In the genomic region with DNA sequence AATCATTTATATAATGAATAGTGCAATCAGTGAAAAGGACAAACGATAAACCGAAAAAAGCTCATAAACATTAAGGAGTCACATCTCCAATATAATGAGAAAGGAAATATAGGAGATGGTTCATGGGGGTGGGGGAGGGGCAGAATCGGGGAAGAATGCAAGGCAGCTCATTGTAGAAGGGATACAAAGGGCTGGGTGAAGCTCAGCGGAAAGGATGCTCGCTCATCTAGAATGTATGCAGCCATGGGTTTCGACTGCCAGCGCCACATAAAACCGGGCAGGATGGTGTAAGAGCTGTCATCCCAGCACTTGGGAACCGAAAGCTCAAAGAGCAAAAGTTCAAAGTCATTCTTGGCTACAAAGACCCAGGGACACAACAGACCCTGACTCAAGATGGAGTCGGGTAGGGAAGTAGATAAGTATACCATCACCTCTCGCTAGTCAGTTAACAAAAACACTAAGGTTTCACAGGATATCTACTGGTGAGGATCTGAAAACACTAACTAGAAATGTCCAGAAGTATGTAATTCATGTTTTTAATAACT, we compare ENCODE assay signal across 20 mouse cellular contexts. TPM values are rescaled to one million over a fixed set of nuclear protein-coding genes. Genes with fewer than 3 reads are reported as not detected.
DNase-seq lines count a peak whose midpoint lies in the region; ATAC-seq lines count a peak whose summit lies in the region.
"Had no signal": no experiment of that assay in that cellular context is flagged by ENCODE, and none has a peak within 500 bp of the region (broad histone marks: within the 10 kb centered on the region; RNA-seq: fewer than 3 reads in every experiment).

No protein-coding gene starts in this region.

- no peak overlapping the region for H3K27ac ChIP-seq in embryonic facial prominence, embryonic 14.5 days (replicated peaks; ENCODE audit: low read depth, low read length)
- no peak overlapping the region for H3K27ac ChIP-seq in embryonic facial prominence, embryonic 10.5 days (replicated peaks)
- H3K27ac ChIP-seq in neural tube, embryonic 14.5 days (ENCODE audit: low read depth, low read length): no peak overlapping the region
- no peak overlapping the region for H3K27ac ChIP-seq in kidney, embryonic 15.5 days
- H3K27ac ChIP-seq: heart, embryonic 10.5 days; liver, embryonic 12.5 days; stomach, postnatal 0 days had no signal

- no peak overlapping the region for H3K4me3 ChIP-seq in embryonic facial prominence, embryonic 14.5 days (ENCODE audit: low read depth, low read length)
- H3K4me3 ChIP-seq in embryonic facial prominence, embryonic 10.5 days: no peak overlapping the region
- H3K4me3 ChIP-seq in neural tube, embryonic 14.5 days (ENCODE audit: low read depth, low read length): no peak overlapping the region
- no peak overlapping the region for H3K4me3 ChIP-seq in kidney, embryonic 15.5 days (replicated peaks)
- H3K4me3 ChIP-seq: heart, embryonic 10.5 days; liver, embryonic 12.5 days; lung, embryonic 15.5 days had no signal

- no peaks in the 10 kb centered on the region for H3K9me3 ChIP-seq in embryonic facial prominence, embryonic 14.5 days (ENCODE audit: control insufficient read depth, low read length)
- H3K9me3 ChIP-seq in embryonic facial prominence, embryonic 10.5 days: no peaks in the 10 kb centered on the region
- H3K9me3 ChIP-seq in neural tube, embryonic 14.5 days (ENCODE audit: control insufficient read depth, low read length): no peaks in the 10 kb centered on the region
- H3K9me3 ChIP-seq in kidney, embryonic 15.5 days (replicated peaks): no peaks in the 10 kb centered on the region
- H3K9me3 ChIP-seq: heart, embryonic 10.5 days; liver, embryonic 12.5 days; lung, embryonic 15.5 days had no signal

- no peak overlapping the region for H3K4me2 ChIP-seq in embryonic facial prominence, embryonic 14.5 days (ENCODE audit: low read depth, low read length)
- peak overlapping the region; percentile 27; the same call in 1 of the 2 replicates for H3K4me2 ChIP-seq in neural tube, embryonic 14.5 days (ENCODE audit: low read depth, low read length)
- no peak overlapping the region for H3K4me2 ChIP-seq in kidney, embryonic 15.5 days
- H3K4me2 ChIP-seq: liver, embryonic 12.5 days; lung, embryonic 15.5 days had no signal

- H3K4me1 ChIP-seq in embryonic facial prominence, embryonic 14.5 days (ENCODE audit: control insufficient read depth, insufficient read depth, low read length): peaks cover 18% of the 10 kb centered on the region
- peaks cover 17% of the 10 kb centered on the region for H3K4me1 ChIP-seq in embryonic facial prominence, embryonic 10.5 days
- H3K4me1 ChIP-seq in neural tube, embryonic 14.5 days (ENCODE audit: control insufficient read depth, insufficient read depth, low read length): peaks cover 8% of the 10 kb centered on the region
- no peaks in the 10 kb centered on the region for H3K4me1 ChIP-seq in kidney, embryonic 15.5 days
- H3K4me1 ChIP-seq: liver, embryonic 12.5 days had no signal

- 67% methylated on average over 11 of the region's 11 CpGs for WGBS in embryonic facial prominence, embryonic 14.5 days
- WGBS in embryonic facial prominence, embryonic 10.5 days: 77% methylated on average over 11 of the region's 11 CpGs
- WGBS in neural tube, embryonic 14.5 days: 30% methylated on average over 11 of the region's 11 CpGs
- WGBS in kidney, embryonic 15.5 days: 80% methylated on average over 11 of the region's 11 CpGs

- no peak for ATAC-seq in embryonic facial prominence, embryonic 14.5 days (ENCODE audit: low read depth)
- ATAC-seq in neural tube, embryonic 14.5 days (ENCODE audit: low read depth): peak; percentile 49; the same call in 1 of the 2 replicates
- no peak for ATAC-seq in kidney, embryonic 15.5 days (replicated peaks; ENCODE audit: low FRiP score)
- ATAC-seq: intestine, embryonic 16.5 days; liver, embryonic 12.5 days; Patski had no signal

- H3K36me3 ChIP-seq in embryonic facial prominence, embryonic 14.5 days (ENCODE audit: control insufficient read depth, insufficient read depth, low read length): no peaks in the 10 kb centered on the region
- H3K36me3 ChIP-seq in embryonic facial prominence, embryonic 10.5 days (replicated peaks): no peaks in the 10 kb centered on the region
- no peaks in the 10 kb centered on the region for H3K36me3 ChIP-seq in neural tube, embryonic 14.5 days (ENCODE audit: control insufficient read depth, insufficient read depth, low read length)
- H3K36me3 ChIP-seq in kidney, embryonic 15.5 days: no peaks in the 10 kb centered on the region
- H3K36me3 ChIP-seq: heart, embryonic 10.5 days; liver, embryonic 12.5 days; lung, embryonic 15.5 days had no signal

- H3K27me3 ChIP-seq in embryonic facial prominence, embryonic 14.5 days (replicated peaks; ENCODE audit: control insufficient read depth, insufficient read depth, low read length): no peaks in the 10 kb centered on the region
- no peaks in the 10 kb centered on the region for H3K27me3 ChIP-seq in embryonic facial prominence, embryonic 10.5 days (replicated peaks; ENCODE audit: low read depth, poor library complexity, severe bottlenecking)
- no peaks in the 10 kb centered on the region for H3K27me3 ChIP-seq in neural tube, embryonic 14.5 days (ENCODE audit: control insufficient read depth, insufficient read depth, low read length)
- no peaks in the 10 kb centered on the region for H3K27me3 ChIP-seq in kidney, embryonic 15.5 days
- H3K27me3 ChIP-seq: lung, embryonic 15.5 days; Patski had no signal

- H3K9ac ChIP-seq in embryonic facial prominence, embryonic 14.5 days (ENCODE audit: low read depth, low read length): no peak overlapping the region
- H3K9ac ChIP-seq in neural tube, embryonic 14.5 days (replicated peaks; ENCODE audit: low read depth, low read length): no peak overlapping the region
- no peak overlapping the region for H3K9ac ChIP-seq in kidney, embryonic 15.5 days
- H3K9ac ChIP-seq: liver, embryonic 12.5 days; lung, embryonic 15.5 days had no signal

- DNase-seq in embryonic facial prominence, embryonic 14.5 days (ENCODE audit: low spot score): peak; percentile 21
- no peak for DNase-seq in embryonic facial prominence, embryonic 10.5 days (ENCODE audit: low spot score)
- peak; percentile 42 for DNase-seq in embryo, embryonic 11 days
- peak; percentile 43 for DNase-seq in mesoderm, embryonic 11.5 days (ENCODE audit: low read depth, low spot score)
- no peak for DNase-seq in left cerebral cortex, adult 8-10 months (ENCODE audit: low spot score in 2 of 2)
- no peak for DNase-seq in frontal cortex, postnatal 10 days (ENCODE audit: low spot score in 2 of 2)
- DNase-seq: gastrocnemius, postnatal 10 days; heart, postnatal 14 days; kidney, postnatal 25 days; left cerebral cortex, postnatal 4 days; right cerebral cortex, adult 18-20 months; thymus, postnatal 25 days had no signal

RNA-seq across cellular contexts. Expression of gene 1700025G04Rik, which starts 12.7 kb away (rescaled TPM):
- 35.5 and 37.0 TPM in 2 replicates for polyA plus RNA-seq in embryonic facial prominence, embryonic 14.5 days (2014; fragmentation: Nextera tagmentation; extraction: Ambion mirVana)
- polyA plus RNA-seq in embryonic facial prominence, embryonic 10.5 days (2016; fragmentation: Nextera tagmentation; extraction: Ambion mirVana): 14.7 and 15.0 TPM in 2 replicates
- polyA plus RNA-seq in neural tube, embryonic 14.5 days (2014; fragmentation: Nextera tagmentation; extraction: Ambion mirVana): 29.1 and 30.2 TPM in 2 replicates
- 10 to 100 TPM; 57.0 to 69.1 (median 63.1) TPM for total RNA-seq in left cerebral cortex, adult 8-10 months (2022)
- 17.2 and 21.2 TPM in 2 replicates for polyA plus RNA-seq in kidney, embryonic 15.5 days (2015; fragmentation: Nextera tagmentation; extraction: Ambion mirVana)

Comparison
In these comparisons a context has a peak if more than half of its experiments do, and no peak if none do; other contexts are left out.
1. DNase-seq: peak in embryonic facial prominence, embryonic 14.5 days (single experiment), embryo, embryonic 11 days (single experiment) and mesoderm, embryonic 11.5 days (single experiment); none in embryonic facial prominence, embryonic 10.5 days (single experiment), left cerebral cortex, adult 8-10 months (0 of 2) and frontal cortex, postnatal 10 days (0 of 2).